Mouse (Mus musculus) thymus, adult 18-20 months (tissue): ENCODE measurements around the gene Dleu7.

ENCODE experiments used
- DNase-seq, 2 experiments: peaks; one replicate each; pipeline ENCODE4 v3.0.0; 2022; ENCODE audit warnings: mixed read lengths in 2 of 2

Dleu7 gene

DNA sequence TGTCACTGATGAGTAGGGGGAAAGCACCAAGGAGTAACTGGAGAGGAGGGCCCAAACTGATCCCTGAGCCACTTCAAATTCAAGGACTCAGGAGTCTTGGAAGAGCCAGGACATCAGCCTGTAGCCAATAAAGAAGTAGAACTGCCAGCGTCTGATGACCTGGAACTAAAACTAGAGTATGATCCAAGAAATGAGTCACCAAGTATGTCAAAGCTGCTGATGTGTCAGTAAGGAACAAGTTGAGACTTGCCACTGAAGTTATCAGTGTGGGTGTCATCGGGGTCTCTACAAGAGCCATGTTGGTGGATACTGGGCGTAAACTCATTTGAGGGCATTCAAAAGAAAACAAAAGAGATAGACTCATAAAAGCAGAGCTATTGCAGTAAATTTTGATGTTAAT is 19.2 kb downstream of the Dleu7 start:
- no peak for DNase-seq

GRCm38 (mm10) chr14:62270698-62271396 is 22.0 kb downstream of the Dleu7 start:
- no peak for DNase-seq

GRCm38 (mm10) chr14:62258978-62259536 is 33.8 kb downstream of the Dleu7 start:
- peak in 1 of 2 experiments; percentile 16 for DNase-seq

GRCm38 (mm10) chr14:62258125-62258524 is 34.7 kb downstream of the Dleu7 start:
- no peak for DNase-seq

DNA sequence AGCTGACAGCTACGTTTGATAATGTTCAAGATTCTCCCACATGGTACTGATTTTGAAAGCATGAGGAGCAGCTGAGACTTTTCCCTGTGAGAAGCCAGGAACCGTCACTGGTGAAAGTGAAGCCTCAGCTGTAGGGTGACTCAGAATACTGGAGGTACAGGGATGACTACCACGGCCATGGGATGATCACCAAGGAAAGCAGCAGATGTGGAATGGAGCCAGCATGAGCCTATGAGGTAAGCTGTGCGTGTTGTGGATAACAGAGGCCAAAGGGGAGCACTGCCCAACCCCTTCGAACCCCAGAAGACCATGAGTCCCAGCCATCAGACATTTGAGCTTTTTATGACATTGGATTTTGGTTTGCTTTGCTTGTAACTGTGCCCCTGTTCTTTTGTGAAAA is 36.8 kb downstream of the Dleu7 start:
- DNase-seq = no peak

DNA sequence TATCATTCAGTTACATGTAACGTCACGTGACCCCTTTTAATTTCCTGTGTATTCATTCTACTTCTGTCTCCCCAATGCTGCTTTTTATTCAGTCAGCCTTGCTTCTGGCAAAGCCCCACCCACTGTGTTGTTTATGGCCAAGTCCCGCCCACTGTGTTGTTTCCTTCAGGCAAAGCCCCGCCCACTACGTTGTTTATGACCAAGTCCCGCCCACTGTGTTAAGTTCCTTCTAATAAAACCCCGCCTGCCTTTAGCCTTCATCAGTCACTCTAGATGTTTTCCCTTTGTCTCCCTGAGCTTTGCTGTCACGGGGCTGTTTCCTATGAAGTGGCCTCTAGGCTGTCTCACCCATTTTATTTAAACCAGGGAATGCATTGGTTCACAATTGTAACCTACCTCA is 38.5 kb downstream of the Dleu7 start:
- no peak for DNase-seq

DNA sequence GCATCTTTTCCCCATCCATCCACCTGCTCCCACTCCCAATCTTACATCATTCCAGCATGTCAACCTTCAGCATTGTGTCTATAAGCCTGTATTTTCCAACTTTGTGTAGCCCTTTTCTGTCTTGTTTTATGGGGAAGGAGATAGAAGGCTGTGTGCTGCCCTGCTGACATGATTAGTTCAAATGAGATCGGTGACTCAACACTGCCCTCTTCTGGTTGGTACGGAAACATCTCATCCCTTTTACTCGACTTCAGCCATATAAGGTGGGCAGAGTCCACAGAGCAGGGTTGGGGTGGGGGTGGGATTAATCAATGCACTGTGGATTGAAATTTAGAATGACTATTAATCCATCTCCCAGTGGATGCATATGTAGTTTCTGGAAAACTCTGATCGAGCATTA is 40.8 kb downstream of the Dleu7 start:
- DNase-seq = peak in 1 of 2 experiments; percentile 21

GRCm38 (mm10) chr14:62250046-62250445 is 42.8 kb downstream of the Dleu7 start:
- DNase-seq = no peak

GRCm38 (mm10) chr14:62249251-62249650 is 43.6 kb downstream of the Dleu7 start:
- DNase-seq = no peak

- DNase-seq = no peak
Observed at GRCm38 (mm10) chr14:62248796-62249195, 44.1 kb downstream of the Dleu7 start.

GRCm38 (mm10) chr14:62248345-62248744 is 44.5 kb downstream of the Dleu7 start:
- no peak for DNase-seq

- DNase-seq = no peak
Observed at GRCm38 (mm10) chr14:62245557-62245956, 47.3 kb downstream of the Dleu7 start.

GRCm38 (mm10) chr14:62243530-62243929 is 49.3 kb downstream of the Dleu7 start:
- DNase-seq = no peak

- DNase-seq = no peak
Observed at GRCm38 (mm10) chr14:62235969-62236368, 56.9 kb downstream of the Dleu7 start.

DNA sequence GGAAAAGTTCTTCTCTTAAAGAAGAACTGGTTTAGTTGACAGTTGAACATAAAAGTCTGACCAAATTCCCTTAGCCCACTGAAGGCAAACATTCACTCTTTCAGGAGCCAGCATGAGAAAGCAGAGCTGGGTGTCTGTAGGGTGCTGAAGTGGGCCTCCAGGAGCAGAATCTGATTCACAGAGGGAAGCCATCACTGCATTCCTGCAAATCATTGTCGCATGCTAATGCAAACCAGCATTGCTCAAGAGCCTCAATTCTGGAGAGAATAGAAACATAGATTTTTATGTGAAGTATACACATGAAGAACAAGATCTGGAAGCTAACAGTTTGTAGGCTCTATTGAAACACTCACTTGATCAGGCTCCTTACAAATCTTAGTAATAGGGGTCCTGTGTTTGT is 57.6 kb downstream of the Dleu7 start:
- no peak for DNase-seq

DNA sequence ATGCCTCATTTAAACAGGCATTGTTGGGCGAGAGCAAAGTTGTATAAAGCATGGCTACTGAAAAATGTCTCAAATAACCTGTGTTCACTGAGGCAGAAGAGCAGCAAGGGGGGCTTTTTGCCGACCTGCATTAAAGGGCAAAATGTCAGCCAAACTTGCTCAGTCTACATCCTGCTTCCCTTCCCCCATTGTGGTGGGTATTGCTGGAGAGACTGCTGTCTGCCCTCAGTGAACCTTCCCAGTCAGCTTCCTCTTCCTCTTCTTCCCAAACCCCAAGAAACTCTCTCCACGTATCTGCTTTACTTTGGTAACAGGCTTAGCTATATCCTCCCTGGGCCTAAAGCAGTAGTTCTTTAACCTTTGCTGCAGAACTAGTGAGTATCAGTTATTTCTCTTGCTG is 61.9 kb downstream of the Dleu7 start:
- no peak for DNase-seq

- DNase-seq = no peak
Observed at GRCm38 (mm10) chr14:62227101-62227500, 65.7 kb downstream of the Dleu7 start.

- DNase-seq = no peak
Observed at GRCm38 (mm10) chr14:62226576-62227047, 66.2 kb downstream of the Dleu7 start.
